Mouse (Mus musculus): ENCODE measurements around the gene Mylk2. TPM values are rescaled to one million over a fixed set of nuclear protein-coding genes. Genes with fewer than 3 reads are reported as not detected.

Gene Mylk2
- total and polyA plus RNA-seq, 3 experiments, result 0.11 TPM; not detected in 2

DNA sequence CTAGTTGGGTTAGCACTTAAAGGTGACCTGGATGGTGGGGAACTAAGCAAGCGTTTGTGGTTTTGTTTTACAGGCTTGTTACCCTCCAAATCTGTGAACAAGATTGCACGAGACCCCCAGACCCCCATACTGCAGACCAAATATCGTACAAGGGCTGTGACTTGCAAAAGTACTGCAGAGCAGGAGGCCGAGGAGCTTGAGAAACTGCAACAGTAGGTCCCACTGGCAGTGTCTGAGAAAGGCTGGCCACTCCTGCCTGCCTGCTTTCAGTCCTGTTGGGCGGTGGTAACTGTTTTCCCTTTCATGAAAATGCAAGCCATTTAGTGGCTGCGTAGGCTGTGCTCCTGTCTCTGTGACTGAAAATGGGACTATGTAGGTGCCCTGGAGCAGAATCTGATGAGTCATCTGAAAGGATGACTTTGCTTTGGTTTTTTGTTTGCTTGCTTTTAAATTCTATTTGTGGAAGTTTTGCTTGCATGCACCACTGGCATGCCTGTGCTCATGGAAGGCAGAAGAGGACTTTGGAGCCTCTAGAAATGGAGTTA, 27.0 kb upstream of the Mylk2 start:
- H3K36me3 ChIP-seq (replicated peaks), result peaks cover 96% of the 10 kb centered on the region
- TF ChIP-seq POLR2AphosphoS5 (IDR thresholded peaks at IDR 0.05; ENCODE audit: insufficient replicate concordance, low read depth, low read length), result no peak
- TF ChIP-seq GATA1 (IDR thresholded peaks at IDR 0.05; ENCODE audit: borderline replicate concordance, low read length), result no peak
- TF ChIP-seq GATA2 (IDR thresholded peaks at IDR 0.05; ENCODE audit: borderline replicate concordance, low read depth, low read length), result no peak
- TF ChIP-seq CTCF (IDR thresholded peaks at IDR 0.05; ENCODE audit: low read depth, low read length), result no peak
- no peak for TF ChIP-seq TAL1 (conservative IDR thresholded peaks at IDR 0.05; ENCODE audit: low read depth, low read length)
- ATAC-seq (ENCODE audit: extremely low read depth, insufficient number of reproducible peaks, low FRiP score, poor library complexity, severe bottlenecking) (no peak), DNase-seq (ENCODE audit: low spot score) (no peak)
- H3K4me1 ChIP-seq (ENCODE audit: insufficient read depth, low read depth, low read length), result no peaks in the 10 kb centered on the region
- H3K9me3 ChIP-seq (replicated peaks), result no peaks in the 10 kb centered on the region
- no peaks in the 10 kb centered on the region for H3K27me3 ChIP-seq (ENCODE audit: insufficient read depth, low read length)
- no peak overlapping the region for H3K4me3 ChIP-seq (ENCODE audit: low read depth, low read length)

DNA sequence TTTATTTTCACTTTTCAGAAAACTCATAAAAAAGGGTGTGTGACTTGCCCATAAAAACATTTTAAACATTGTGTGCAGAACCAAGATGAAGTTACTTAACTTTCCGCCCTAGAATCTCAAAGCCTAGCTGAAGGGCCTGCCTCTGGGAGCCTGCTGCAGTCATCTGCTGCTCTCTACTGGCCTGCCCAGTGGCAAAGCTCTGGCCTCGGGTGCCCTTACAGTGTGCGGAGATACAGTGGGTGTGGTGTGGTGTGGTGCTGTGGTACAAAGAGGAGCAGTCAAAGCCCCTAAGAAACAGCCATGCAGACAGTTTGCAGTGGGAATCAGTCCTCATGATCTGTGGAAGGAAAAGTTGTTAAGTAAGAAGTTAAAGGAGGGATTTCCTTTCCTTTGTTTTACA, 23.9 kb upstream of the Mylk2 start:
- Histone ChIP-seq H3K27me3 (ENCODE audit: insufficient read depth, low read length) (no peaks in the 10 kb centered on the region), H3K4me1 (ENCODE audit: insufficient read depth, low read depth, low read length) (no peaks in the 10 kb centered on the region), H3K9me3 (replicated peaks) (no peaks in the 10 kb centered on the region), H3K36me3 (replicated peaks) (peaks cover 94% of the 10 kb centered on the region), H3K4me3 (ENCODE audit: low read depth, low read length) (no peak overlapping the region)
- TF ChIP-seq GATA2 (IDR thresholded peaks at IDR 0.05; ENCODE audit: borderline replicate concordance, low read depth, low read length) (no peak), TAL1 (conservative IDR thresholded peaks at IDR 0.05; ENCODE audit: low read depth, low read length) (no peak), POLR2AphosphoS5 (IDR thresholded peaks at IDR 0.05; ENCODE audit: insufficient replicate concordance, low read depth, low read length) (no peak), CTCF (IDR thresholded peaks at IDR 0.05; ENCODE audit: low read depth, low read length) (no peak), GATA1 (IDR thresholded peaks at IDR 0.05; ENCODE audit: borderline replicate concordance, low read length) (no peak)
- no peak for DNase-seq (ENCODE audit: low spot score)
- ATAC-seq (ENCODE audit: extremely low read depth, insufficient number of reproducible peaks, low FRiP score, poor library complexity, severe bottlenecking), result no peak

DNA sequence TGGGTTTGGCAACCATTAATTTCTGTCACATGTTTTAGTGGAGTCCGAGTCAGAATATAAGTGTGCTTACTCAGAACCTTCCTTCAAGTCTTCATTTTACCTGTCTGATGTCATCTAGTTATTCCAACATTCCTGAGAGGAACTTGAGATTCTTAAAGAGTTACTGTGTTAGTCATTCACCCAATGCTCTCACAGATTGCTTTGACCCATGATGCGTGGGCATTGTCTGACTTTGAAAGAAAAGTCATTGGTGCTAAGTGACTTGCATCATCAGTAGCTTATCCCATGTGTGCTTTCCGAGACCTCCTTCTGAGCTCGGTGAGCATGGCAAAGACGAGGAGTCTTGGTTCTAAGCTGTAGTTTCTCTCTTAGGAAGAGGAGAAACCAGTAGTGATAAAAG, 22.4 kb upstream of the Mylk2 start:
- DNase-seq (ENCODE audit: low spot score) (no peak), ATAC-seq (ENCODE audit: extremely low read depth, insufficient number of reproducible peaks, low FRiP score, poor library complexity, severe bottlenecking) (no peak)
- Histone ChIP-seq H3K9me3 (replicated peaks) (no peaks in the 10 kb centered on the region), H3K4me1 (ENCODE audit: insufficient read depth, low read depth, low read length) (no peaks in the 10 kb centered on the region), H3K27me3 (ENCODE audit: insufficient read depth, low read length) (no peaks in the 10 kb centered on the region), H3K36me3 (replicated peaks) (peaks cover 95% of the 10 kb centered on the region), H3K4me3 (ENCODE audit: low read depth, low read length) (no peak overlapping the region)
- no peak for TF ChIP-seq TAL1 (conservative IDR thresholded peaks at IDR 0.05; ENCODE audit: low read depth, low read length)
- TF ChIP-seq CTCF (IDR thresholded peaks at IDR 0.05; ENCODE audit: low read depth, low read length), result no peak
- no peak for TF ChIP-seq POLR2AphosphoS5 (IDR thresholded peaks at IDR 0.05; ENCODE audit: insufficient replicate concordance, low read depth, low read length)
- no peak for TF ChIP-seq GATA2 (IDR thresholded peaks at IDR 0.05; ENCODE audit: borderline replicate concordance, low read depth, low read length)
- no peak for TF ChIP-seq GATA1 (IDR thresholded peaks at IDR 0.05; ENCODE audit: borderline replicate concordance, low read length)

- Histone ChIP-seq H3K36me3 (replicated peaks) (peaks cover 53% of the 10 kb centered on the region), H3K4me1 (ENCODE audit: insufficient read depth, low read depth, low read length) (no peaks in the 10 kb centered on the region), H3K27me3 (ENCODE audit: insufficient read depth, low read length) (no peaks in the 10 kb centered on the region), H3K4me3 (ENCODE audit: low read depth, low read length) (no peak overlapping the region), H3K9me3 (replicated peaks) (no peaks in the 10 kb centered on the region)
- DNase-seq (ENCODE audit: low spot score) (no peak), ATAC-seq (ENCODE audit: extremely low read depth, insufficient number of reproducible peaks, low FRiP score, poor library complexity, severe bottlenecking) (no peak)
- TF ChIP-seq GATA2 (IDR thresholded peaks at IDR 0.05; ENCODE audit: borderline replicate concordance, low read depth, low read length) (no peak), POLR2AphosphoS5 (IDR thresholded peaks at IDR 0.05; ENCODE audit: insufficient replicate concordance, low read depth, low read length) (no peak), CTCF (IDR thresholded peaks at IDR 0.05; ENCODE audit: low read depth, low read length) (no peak)
These were observed 15.3 kb upstream of the Mylk2 start for GRCm38 (mm10) chr2:152895834-152896233.

- Histone ChIP-seq H3K4me1 (ENCODE audit: insufficient read depth, low read depth, low read length) (peaks cover 6% of the 10 kb centered on the region), H3K4me3 (ENCODE audit: low read depth, low read length) (no peak overlapping the region), H3K36me3 (replicated peaks) (peaks cover 43% of the 10 kb centered on the region), H3K27me3 (ENCODE audit: insufficient read depth, low read length) (peaks cover 6% of the 10 kb centered on the region), H3K9me3 (replicated peaks) (no peaks in the 10 kb centered on the region)
- ATAC-seq (ENCODE audit: extremely low read depth, insufficient number of reproducible peaks, low FRiP score, poor library complexity, severe bottlenecking) (no peak), DNase-seq (ENCODE audit: low spot score) (no peak)
- TF ChIP-seq GATA1 (IDR thresholded peaks at IDR 0.05; ENCODE audit: borderline replicate concordance, low read length), result no peak
- TF ChIP-seq GATA2 (IDR thresholded peaks at IDR 0.05; ENCODE audit: borderline replicate concordance, low read depth, low read length), result no peak
- TF ChIP-seq POLR2AphosphoS5 (IDR thresholded peaks at IDR 0.05; ENCODE audit: insufficient replicate concordance, low read depth, low read length), result no peak
- TF ChIP-seq TAL1 (conservative IDR thresholded peaks at IDR 0.05; ENCODE audit: low read depth, low read length), result no peak
- TF ChIP-seq CTCF (IDR thresholded peaks at IDR 0.05; ENCODE audit: low read depth, low read length), result no peak
These were observed 14.2 kb upstream of the Mylk2 start for GRCm38 (mm10) chr2:152896926-152897325.

DNA sequence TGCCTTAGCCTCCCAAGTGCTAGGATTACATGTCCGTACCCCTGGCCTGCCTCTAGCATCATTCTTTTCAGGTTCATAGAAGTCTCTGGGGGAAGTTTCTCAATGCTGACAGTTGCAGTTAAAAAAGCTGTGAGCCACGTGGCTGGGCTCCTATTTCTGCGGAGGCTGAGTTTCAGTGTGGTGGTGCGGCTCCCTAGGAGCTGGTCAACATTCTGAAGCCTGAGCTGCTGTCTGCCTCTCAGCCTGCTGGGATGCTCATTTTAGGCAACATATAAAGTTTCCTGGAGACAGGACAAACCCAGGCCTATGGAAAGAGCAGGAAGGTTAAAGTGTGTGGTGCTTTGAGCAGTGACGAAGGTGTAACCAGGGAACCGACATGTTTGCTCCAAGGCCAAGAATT, 12.1 kb upstream of the Mylk2 start:
- no peak for ATAC-seq (ENCODE audit: extremely low read depth, insufficient number of reproducible peaks, low FRiP score, poor library complexity, severe bottlenecking)
- peaks cover 6% of the 10 kb centered on the region for H3K4me1 ChIP-seq (ENCODE audit: insufficient read depth, low read depth, low read length)
- no peak for TF ChIP-seq TAL1 (conservative IDR thresholded peaks at IDR 0.05; ENCODE audit: low read depth, low read length)
- no peak for TF ChIP-seq GATA1 (IDR thresholded peaks at IDR 0.05; ENCODE audit: borderline replicate concordance, low read length)
- no peak for TF ChIP-seq CTCF (IDR thresholded peaks at IDR 0.05; ENCODE audit: low read depth, low read length)
- no peak for TF ChIP-seq POLR2AphosphoS5 (IDR thresholded peaks at IDR 0.05; ENCODE audit: insufficient replicate concordance, low read depth, low read length)
- TF ChIP-seq GATA2 (IDR thresholded peaks at IDR 0.05; ENCODE audit: borderline replicate concordance, low read depth, low read length), result no peak
- DNase-seq (ENCODE audit: low spot score), result no peak
- H3K4me3 ChIP-seq (ENCODE audit: low read depth, low read length), result no peak overlapping the region
- peaks cover 22% of the 10 kb centered on the region for H3K36me3 ChIP-seq (replicated peaks)
- H3K27me3 ChIP-seq (ENCODE audit: insufficient read depth, low read length), result peaks cover 15% of the 10 kb centered on the region
- no peaks in the 10 kb centered on the region for H3K9me3 ChIP-seq (replicated peaks)

Data from G1E (cell line).